Comparison of ENCODE assay signal across 12 mouse cellular contexts in genomic region chr1:91201122-91201521, GRCm38 (mm10). TPM values are rescaled to one million over a fixed set of nuclear protein-coding genes. Genes with fewer than 3 reads are reported as not detected.
"Had no signal": no experiment of that assay in that cellular context is flagged by ENCODE, and none has a peak within 500 bp of the region (broad histone marks: within the 10 kb centered on the region; RNA-seq: fewer than 3 reads in every experiment).

No protein-coding gene starts in this region.

- H3K4me3 ChIP-seq: liver, embryonic 12.5 days; midbrain, embryonic 10.5 days; stomach, embryonic 15.5 days had no signal

- H3K4me1 ChIP-seq: liver, embryonic 12.5 days; midbrain, embryonic 10.5 days; stomach, embryonic 15.5 days had no signal

- H3K27me3 ChIP-seq: liver, embryonic 12.5 days; stomach, embryonic 15.5 days had no signal

- H3K36me3 ChIP-seq: liver, embryonic 12.5 days; midbrain, embryonic 10.5 days; stomach, embryonic 15.5 days had no signal

- ATAC-seq: liver, embryonic 12.5 days had no signal

- H3K27ac ChIP-seq: kidney, postnatal 0 days; liver, embryonic 12.5 days; midbrain, embryonic 10.5 days; stomach, embryonic 15.5 days had no signal

- H3K9me3 ChIP-seq: liver, embryonic 12.5 days; midbrain, embryonic 10.5 days; stomach, embryonic 15.5 days had no signal

- H3K4me2 ChIP-seq: liver, embryonic 12.5 days; lung, embryonic 14.5 days; stomach, embryonic 15.5 days had no signal

- DNase-seq: kidney, postnatal 36 days; left cerebral cortex, postnatal 4 days; lung, embryonic 14.5 days; lung, postnatal 10 days; lung, postnatal 4 days; midbrain, embryonic 14.5 days; right cerebral cortex, postnatal 14 days had no signal

- H3K9ac ChIP-seq: liver, embryonic 12.5 days; lung, embryonic 14.5 days; stomach, embryonic 15.5 days had no signal

RNA-seq across cellular contexts. Expression of gene Rbm44, which starts 56.2 kb away (rescaled TPM):
- total RNA-seq: layer of hippocampus, postnatal 14 days had no signal
